Mouse (Mus musculus) liver, postnatal 0 days (tissue): ENCODE data around the gene Atxn10.

Source experiments
- CTCF ChIP-seq: sonication (generic); IDR thresholded peaks from 2 replicates; pipeline ENCODE4 v1.5.1; 2016; ENCODE audit warnings: antibody characterized with exemption, low read depth
- EP300 ChIP-seq: IDR thresholded peaks from 2 replicates; pipeline ENCODE4 v1.6.1; 2016; ENCODE audit warnings: antibody characterized with exemption, low read depth, mild to moderate bottlenecking

- TF ChIP-seq CTCF (no peak), EP300 (no peak)
Measured at GRCm38 (mm10) chr15:85303976-85304375, 32.1 kb upstream of the Atxn10 start.
